Mouse (Mus musculus): Measurements from ENCODE around the gene Gm38431.

DNA sequence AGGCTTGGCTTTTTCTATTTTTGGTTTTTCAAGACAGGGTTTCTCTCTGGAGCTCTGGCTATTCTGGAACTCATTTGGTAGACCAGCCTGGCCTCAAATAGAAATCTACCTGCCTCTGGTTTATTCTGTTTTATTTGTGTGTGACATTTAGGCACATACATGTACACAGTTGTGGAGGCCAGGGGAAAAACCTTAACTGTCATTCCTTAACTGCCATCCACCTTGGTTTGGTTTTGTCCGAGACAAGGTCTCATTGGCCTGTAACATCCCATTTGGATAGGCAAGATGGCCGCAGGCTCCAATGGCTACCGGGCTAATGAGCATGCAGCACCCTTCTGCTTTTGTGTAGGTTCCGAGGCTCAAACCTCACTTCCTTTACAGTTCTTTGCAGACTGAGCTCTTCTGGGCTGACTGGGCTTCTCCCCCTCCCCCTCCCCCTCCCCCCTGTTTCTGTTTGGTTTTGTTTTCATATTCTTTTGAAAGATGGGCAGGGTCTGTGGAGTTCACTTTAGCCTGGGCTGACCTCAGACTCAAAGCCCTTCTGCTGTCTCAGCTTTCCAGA lies 43.6 kb upstream of the Gm38431 start:
- no peak for TF ChIP-seq POLR2A (IDR thresholded peaks at IDR 0.05; ENCODE audit: control insufficient read depth, extremely low read depth, insufficient read depth, low read length, poor library complexity)
- TF ChIP-seq CTCF (IDR thresholded peaks at IDR 0.05; ENCODE audit: borderline replicate concordance, control insufficient read depth, extremely low read depth, insufficient read depth, low read length, poor library complexity): no peak

Data from thymus, adult 2 months (tissue).